Mouse (Mus musculus) fat pad, adult 2 months (tissue): Measurements from ENCODE around the gene Coro7.
A peak's percentile ranks its signal among the peaks of the same experiment; 100 is the strongest.
"Not testable (repeated sequence)": the region's sequence is repeated elsewhere in the genome, so short reads cannot be mapped to it uniquely, and the experiment has no call there.

Experiments
- DNase-seq: peaks from one replicate; pipeline ENCODE4 v3.0.0-alpha.2; 2011; ENCODE audit warnings: low read depth, low spot score; ENCODE audit errors: extremely low read depth

Gene Coro7

DNA sequence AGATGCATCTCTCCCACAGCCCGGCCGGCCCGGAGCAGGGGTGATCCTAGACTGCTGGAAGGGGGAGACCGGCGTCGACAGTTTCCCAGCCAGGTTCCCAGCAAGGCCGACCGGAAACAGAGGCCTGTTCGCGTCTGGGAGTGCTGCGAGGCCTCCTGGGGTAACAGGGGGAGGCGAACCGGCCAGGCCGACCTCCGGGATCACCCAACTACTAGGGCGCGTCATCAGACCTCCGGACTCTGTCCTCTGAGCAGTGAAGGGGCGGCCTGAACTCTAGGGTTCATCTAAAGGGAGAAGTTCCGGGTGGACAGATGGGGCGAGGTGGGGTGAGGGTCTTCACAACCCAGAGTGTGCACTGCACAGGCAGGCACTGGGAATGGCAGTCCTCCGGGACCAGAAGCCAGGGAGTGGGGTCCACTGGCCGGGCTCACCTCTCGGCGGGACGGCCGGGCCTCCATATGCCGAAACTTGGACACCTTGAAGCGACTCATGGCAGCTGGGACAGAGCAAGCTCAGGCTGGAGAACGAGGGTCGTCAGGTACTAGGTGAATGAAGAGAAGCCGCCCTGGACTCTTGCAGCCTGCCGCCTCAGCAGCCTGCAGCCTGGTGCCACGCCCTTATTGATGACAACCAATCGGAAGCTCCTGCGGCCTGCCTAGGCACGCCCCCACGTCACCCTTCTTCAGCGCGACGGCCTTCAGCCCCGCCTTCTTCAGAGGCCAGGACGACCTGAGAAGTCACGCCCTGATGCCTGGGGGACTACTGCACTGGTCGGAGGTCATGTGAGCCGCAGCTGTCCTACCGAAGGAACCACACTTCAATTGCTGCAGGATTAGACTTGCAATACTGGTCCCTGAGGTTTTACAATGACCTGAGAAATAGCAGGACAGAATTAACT lies at the start of gene Coro7:
Coro7 (minus strand) TSS at position 657 of the 898 bp plus-strand sequence.
- DNase-seq: peak; percentile 91

DNA sequence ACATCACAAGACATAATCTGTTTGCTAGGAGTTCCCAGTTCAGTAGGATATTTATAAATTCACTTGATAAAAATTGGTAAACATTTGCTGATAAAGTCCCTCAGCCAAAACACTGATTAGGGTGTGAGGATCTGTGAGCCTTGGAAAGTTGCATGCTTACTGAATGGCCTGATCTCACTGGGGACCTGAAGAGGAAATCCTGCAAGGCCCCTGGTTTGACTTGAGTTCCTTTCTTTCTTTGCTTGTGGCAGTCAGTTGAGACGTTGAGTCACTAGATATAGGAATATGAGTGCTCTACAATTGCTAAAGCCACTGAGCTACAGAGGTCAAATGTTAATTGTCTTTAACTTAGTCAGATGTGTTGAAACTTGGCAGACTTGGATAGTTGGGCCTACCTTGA lies 48.4 kb upstream of the Coro7 start:
- peak; percentile 46 for DNase-seq

DNA sequence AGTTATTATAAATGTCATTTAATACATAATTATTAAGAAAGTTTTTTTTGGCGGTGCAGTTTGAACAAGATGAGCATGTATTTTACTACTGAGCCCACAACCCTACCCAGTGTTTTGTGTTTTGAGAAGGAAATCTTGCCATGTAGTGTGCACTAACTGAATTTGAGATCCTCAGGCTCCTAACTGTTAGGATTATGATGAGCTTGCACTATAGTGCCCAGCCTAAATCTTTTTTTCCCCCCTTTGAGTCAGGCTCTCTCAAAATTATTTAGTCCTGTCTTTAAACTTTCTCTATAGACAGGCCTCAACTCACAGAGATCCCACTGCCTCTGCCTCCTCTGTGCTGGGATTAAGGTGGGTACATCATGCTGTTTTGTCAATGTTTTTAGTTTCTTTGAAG lies 47.9 kb upstream of the Coro7 start:
- no peak for DNase-seq

DNA sequence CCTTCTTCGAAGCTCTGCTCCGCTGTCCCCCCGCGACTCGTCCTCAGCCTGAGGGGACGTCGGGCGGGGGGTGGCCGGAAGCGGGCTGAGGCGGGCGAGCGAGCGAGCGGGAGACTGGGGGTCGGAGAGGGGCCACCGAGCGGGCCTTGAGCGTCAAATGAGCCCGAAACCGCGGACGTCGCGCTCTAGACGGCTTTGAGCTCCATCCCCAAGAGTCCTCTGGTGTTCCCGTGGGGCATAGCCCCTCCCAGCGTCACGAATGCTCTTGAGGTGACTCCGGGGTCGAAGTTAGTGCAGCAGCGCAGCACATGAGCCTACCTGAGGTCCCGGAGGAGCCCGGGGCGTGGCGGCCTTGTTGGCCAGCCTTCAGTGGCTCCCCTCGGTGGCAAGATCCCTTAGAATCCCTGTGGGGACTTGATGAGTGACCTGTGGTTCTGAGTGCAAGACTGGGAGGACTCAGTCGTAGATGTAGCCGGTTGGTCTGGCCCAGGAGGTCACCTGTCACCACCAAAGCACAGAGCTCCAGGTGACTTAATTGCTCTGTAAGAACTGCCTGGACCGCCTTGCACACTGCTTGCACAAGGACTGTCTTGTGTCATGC lies 47.1 kb upstream of the Coro7 start:
- peak; percentile 61 for DNase-seq

DNA sequence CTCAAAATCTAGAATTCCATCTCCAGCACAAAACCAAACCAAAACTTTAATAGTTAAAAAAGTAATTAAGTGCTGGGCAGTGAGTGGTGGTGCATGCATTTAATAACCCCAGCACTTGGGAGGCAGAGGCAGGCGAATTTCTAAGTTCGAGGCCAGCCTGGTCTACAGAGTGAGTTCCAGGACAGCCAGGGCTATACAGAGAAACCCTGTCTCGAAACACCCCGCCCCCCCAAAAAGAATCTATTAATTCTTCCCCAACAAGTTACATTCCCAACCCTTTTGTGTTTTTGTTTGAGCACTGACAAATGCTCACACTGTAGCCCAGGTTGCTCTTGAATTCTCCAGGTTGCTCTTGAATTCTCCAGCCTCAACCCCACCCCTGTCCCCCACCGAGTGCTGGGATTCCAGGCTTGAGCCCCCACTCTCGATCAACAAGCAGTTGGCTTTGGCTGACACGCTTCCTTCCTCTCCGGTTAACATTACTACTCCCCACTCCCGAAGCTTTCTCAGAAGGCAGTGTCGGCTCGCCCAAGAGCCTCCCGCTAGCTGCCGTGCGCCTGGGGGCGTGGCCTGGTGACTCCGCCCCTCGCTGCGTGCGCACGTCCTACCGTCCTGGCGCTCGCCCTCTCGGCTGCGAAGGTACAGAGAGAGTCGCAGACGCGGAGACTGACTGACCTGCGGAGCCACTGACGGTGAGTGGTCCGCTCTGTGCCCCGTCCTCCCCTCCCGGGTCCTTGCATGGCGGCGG lies 46.4 kb upstream of the Coro7 start, which contains the start of gene Hmox2:
Hmox2 (plus strand) TSS at position 582 of the 748 bp plus-strand sequence.
- no peak for DNase-seq

DNA sequence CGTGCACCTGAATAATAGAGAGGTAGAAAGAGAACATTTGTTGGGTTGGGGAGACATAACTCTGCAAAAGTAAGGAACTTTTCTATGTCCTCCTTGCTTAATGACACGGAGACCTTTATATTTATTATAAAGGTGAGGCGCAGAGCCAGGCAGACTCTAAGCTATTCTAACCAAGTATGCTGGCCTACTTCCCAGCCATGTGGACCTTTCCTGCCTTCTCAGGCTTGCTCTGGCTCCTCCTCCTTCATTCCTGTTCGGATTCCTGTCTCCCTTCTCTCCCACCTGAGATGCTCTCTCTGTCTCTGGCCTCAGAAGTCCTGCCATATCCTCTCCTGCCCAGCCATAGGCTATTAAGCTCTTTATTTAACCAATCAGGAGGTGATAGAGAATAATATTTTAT lies 45.7 kb upstream of the Coro7 start:
- no peak for DNase-seq

DNA sequence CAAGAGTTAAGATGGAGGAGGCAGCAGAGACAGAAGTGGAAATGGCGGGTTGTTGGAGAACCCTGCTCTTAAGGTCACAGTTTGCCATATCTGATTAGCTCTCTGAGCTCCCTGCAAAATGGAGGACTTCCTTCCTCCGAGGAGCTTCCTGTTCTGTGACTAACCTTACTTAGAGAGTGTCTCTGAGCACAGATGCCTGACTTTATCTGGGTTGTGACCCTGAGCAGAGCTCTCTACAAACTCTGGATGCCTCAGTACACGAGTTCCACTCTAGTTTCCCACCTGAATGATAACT lies 43.3 kb upstream of the Coro7 start:
- no peak for DNase-seq

DNA sequence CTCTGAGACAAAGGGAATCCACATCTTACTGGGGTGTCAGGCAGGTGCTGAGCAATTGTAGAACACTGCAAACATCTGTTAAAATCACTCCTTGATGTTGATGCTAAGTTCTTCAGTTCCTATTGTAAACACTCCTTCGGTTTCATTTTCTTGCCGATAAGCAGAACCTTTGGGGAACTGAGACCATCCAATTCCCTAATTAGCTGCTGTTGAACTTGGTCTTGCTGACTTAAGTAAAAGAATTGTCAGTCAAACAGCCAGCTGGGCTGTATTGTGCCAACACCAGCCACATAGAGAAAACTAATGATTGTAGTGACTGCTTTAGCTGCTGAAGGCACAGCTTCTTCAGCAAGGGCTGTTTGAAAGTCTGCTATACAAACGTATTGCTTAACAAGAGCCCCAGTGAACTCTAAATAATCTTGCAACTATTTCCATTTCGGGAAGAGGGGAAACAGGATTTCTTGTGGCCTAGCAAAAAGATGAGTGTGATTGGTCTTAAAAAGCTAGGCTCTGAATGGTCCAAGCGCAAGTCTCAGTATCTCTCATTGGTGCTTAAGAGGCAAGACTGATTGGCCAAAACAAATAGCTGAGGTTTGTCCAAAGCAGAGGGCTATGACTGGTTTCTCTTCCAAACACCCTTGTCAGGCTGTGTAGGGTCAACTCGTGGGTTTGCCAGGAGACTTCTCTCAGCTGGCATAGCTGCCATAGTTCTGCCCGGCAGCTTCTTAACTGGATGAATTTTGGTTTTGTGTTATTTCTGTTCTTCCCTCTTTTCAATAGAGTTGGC lies 42.7 kb upstream of the Coro7 start:
- DNase-seq: no peak

DNA sequence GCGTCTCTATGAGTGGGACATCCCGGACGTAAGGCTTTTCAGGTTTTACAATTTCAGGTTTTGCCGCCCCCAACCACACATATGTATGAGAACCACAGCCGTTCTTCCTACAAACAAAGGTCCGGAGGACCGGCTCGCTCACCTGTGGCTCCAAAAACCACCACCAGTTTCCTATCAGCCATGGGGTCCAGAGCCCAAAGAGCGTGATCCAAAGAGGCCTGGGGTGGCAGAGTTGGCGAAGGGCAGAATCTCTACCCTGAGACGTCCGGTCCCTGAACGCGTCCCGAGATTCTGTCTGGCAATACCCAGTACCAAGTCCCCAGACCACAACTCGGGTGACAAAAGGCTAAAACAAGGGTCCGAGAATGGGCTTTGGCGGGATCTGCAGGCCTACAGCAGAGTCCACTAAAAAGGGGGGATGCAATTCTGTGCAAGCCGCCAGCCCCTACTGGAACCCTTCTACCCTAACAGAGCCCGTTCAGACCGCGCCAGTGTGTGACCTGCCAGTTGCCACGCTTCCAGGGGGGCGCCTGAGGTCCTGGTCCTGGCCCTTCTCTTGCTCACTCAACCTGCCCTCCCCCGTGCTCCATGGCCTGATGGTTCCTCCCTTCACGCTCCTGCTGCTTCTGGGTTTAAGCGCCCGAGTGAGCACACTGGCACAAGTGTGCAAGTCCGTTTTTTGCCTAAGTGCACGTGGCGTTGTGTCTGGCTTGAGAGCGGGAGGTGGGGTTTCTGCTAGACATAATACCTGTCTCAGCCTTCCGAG lies 39.4 kb upstream of the Coro7 start, which contains the start of gene Nmral1:
Nmral1 (minus strand) TSS at position 604 of the 766 bp plus-strand sequence.
- DNase-seq: no peak

DNA sequence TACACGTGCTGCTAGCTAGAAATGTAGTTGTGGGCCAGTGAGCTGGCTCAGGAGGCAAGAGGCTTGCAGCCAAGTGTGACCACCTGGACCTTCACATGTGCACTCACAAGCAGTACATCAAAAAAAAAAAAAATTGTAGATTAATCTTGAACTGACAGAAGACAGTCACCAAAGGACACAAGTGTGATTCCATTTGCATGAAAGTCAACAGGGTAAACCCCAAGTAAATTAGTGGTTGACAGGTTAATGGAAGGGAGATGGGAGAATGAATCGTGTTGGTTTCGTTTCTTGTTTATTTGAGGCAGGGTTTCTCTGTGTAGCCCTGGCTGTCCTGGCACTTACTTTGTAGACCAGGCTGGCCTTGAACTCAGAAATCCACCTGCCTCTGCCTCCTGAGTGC lies 38.3 kb upstream of the Coro7 start:
- no peak for DNase-seq

DNA sequence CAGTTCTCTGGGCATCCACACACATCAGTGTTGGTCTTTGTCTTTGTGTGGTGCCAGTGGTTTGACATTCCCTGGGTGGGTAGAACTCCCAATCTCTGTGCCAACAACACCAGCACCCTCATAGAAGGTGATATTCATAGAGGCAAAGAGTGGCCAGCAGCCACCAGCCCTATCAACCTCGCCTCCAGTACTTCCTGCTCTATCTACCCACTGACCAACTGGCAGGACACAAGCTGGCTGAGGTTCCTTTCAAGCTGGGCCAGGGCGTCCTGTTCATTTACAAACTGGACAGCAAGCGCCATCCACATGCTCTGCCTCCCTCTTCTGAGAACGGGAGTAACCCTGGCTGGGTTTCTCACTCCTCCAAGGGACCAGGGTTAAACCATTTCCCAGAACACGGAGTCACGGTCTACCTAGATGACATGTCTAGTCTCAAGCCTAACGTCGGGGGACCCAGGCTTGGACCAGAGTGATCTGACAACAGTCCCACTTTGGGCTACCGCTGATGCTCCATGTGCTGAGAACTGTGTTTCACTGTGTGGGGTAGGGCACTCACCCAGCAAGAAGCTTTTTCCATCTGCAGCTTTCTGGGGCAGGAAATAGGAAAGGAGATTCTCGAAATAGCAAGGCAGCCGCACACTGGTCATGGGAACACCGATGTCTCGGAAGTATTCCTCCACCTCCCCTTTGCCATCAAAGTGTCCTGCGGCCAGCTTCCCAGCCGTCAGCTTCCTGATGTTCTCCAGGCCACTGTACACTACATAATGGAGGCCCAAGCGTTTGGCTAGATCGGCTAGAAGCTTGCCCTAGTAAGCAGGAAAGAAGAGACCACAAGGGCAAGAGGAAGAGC lies 34.5 kb upstream of the Coro7 start:
- no peak for DNase-seq

DNA sequence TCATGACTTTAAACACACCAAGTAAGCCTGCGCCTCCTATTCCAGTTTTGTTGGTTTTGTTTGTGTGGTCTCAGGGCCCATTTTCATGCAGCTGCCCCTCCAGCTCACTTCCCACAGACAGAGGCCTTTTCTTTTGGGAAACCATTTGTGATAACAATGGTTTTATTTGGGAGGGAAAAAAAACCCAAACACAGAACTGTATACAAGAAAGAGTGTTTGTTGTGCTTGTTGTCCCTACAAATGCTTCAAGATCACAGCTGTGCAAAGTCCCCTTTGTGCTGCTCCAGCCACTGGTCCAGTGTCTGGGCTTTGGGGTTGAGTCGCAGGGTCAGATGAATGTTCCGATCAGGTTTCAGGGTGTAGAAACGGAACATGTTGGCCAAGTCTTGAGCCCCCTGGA lies 31.6 kb upstream of the Coro7 start:
- no peak for DNase-seq

DNA sequence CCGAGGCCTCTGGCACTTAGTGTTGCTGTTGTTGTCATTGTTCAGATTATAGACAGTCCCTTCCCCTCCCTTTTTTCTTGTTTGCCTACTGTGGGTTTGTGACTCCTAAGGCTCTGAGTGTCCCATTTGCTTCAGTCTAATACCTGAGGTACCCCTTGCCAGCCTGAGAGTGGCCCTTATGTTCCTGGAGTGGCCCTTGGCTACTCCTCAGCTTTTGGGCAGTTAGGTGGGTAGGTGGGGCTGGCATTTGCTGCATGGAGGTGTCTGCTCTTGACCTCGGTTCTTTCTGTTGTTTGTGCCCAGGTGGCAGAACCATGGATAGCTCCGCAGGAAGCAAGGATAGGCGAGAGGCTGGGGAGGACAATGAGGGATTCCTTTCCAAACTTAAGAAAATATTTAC lies 26.0 kb upstream of the Coro7 start:
- DNase-seq: no peak

DNA sequence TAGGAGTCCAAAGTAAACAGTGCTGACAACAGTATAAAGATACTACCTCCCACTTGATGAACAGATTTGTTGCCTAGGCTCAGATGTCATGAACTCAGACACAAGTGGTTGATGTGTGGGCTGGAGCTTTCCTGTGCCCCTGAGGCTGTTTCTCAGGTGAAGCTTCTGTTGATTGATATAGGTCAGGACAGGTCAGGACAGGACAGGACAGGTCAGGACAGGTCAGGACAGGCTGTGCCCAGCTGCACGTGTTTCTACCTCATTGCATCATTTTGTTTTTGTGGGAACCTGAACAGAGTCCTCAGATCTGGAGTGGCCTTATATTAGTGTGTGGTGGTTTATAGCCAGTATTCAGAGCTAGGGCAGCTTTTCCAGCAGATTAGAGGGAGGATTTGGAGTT lies 23.1 kb upstream of the Coro7 start:
- peak; percentile 73 for DNase-seq

DNA sequence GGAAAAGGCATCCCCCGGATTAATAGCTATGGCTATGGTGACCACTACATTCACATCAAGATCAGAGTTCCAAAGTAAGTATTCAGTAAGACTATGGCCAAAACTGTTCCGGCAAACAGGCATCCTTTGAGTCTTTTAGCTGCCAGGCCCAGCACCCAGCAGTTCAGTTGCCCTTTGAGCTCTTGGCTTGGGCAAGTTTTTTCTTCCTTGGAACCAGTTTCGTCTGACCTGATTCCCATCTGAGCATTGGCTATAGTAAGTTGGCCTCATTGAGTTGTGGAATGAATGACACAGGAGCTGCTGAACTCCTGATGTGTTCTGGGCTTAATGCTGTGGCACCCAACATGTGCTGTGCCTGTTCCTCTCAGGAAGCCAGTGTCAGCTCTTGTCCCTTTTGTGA lies 21.6 kb upstream of the Coro7 start:
- DNase-seq: no peak

DNA sequence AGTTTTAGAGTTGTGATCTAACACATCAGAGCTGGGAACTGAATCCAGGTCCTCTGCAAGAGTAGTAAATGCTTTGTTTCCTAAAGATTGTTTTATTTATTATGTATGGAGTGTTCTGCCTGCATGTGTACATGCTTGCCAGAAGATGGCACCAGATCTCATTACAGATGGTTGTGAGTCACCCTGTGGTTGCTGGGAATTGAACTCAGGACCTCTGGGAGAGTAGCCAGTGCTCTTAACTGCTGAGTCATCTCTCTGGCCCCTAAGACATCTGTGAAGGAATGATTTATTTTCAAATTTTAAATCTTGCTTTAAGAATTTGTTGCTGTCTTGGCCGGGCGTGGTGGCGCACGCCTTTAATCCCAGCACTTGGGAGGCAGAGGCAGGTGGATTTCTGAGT lies 9.8 kb upstream of the Coro7 start:
- not testable (repeated sequence) for DNase-seq

DNA sequence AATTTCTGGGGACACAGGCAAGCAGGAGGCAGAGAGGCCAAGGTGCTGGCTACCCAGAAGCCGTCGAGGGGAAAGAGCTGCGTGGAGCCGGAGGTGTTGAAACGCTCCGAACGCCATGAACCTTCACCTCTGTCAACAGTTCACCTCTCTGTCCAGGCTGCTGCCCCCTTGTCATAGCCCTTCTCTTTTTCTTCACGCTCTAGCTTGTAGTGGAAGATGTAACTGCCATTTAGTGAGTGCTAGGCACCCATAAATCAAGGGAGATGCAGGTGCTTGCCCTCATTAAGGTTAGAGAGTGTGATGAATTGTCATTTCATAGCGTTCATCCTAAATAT lies 4.8 kb upstream of the Coro7 start:
- no peak for DNase-seq

DNA sequence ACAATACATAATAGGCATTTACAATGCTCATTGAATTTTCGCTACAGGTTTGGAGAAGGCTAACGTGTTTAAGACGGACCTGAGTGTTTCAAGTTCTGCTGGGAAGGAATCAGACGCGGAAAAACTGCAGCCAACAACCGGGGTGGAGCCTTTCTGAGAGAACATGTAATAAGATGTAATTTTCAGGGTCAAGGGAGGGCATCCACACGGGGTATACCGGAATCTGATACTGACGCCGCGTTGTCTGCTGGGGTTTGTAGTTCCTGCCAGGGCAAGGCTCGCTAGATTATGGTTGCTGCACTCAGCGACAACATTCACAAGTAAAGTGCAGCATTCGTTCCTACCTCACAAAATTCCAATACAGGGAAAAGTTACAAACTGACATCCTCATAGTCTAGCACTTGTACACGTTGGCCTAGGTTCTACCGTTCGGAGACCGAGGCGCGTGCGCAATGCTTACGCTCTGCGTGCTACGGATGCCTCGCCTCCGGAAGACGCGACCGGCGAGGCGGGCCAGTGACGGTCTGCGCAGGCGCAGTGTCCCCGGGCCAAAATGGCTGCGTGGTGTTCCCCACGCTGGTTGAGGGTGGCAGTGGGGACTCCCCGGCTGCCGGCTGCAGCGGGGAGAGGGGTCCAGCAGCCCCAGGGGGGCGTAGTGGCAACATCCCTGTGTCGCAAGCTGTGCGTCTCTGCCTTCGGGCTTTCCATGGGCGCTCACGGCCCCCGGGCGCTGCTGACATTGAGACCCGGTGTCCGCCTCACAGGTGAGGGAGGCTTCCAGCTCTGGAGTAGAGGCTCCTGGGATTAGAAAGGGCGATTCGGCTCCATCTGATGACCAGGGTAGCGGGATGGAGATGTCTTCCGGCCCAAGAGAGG lies 4.2 kb upstream of the Coro7 start:
- DNase-seq: peak; percentile 65

DNA sequence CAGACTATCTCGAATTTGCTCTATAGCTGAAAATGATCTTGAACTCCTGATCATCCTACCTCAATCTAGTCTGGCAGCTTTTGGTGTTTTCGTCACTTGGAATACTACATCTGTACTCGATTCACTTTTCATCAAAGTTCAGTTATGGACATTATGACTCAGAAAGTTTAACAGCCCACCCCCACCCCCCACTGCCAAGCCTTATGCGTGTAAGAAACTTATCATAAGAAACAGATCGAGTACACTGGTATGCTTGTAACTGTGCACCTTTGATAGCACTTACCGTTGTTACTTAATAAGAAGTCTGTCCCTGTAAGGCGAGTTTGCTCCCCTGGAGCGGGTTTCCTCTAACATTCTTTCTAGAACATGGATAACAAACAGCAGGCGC lies 3.6 kb upstream of the Coro7 start:
- no peak for DNase-seq
